Mouse (Mus musculus) G1E (cell line): ENCODE results near the gene Acadm. TPM values are rescaled to one million over a fixed set of nuclear protein-coding genes. Genes with fewer than 3 reads are reported as not detected.

Experiments used
- ATAC-seq: 2 replicates; pipeline ENCODE4 v1.8.0; 2016; ENCODE audit warnings: mild to moderate bottlenecking; ENCODE audit not compliant: insufficient number of reproducible peaks, poor library complexity, low FRiP score, severe bottlenecking; ENCODE audit errors: extremely low read depth
- DNase-seq: peaks from one replicate; pipeline ENCODE4 v3.0.0; 2012; ENCODE audit warnings: low spot score
- H3K27me3 ChIP-seq: 2 replicates; pipeline ENCODE4 v1.6.1; 2012; ENCODE audit warnings: mild to moderate bottlenecking, low read length, inconsistent platforms; ENCODE audit not compliant: insufficient read depth
- H3K36me3 ChIP-seq: replicated peaks from 2 replicates; pipeline ENCODE3; 2012; ENCODE audit warnings: mild to moderate bottlenecking, inconsistent platforms
- H3K4me1 ChIP-seq: 2 replicates; pipeline ENCODE4 v1.6.1; 2012; ENCODE audit warnings: low read depth, low read length, inconsistent platforms, mixed read lengths; ENCODE audit not compliant: insufficient read depth
- H3K4me3 ChIP-seq: 2 replicates; pipeline ENCODE4 v1.5.1; 2012; ENCODE audit warnings: low read depth, mild to moderate bottlenecking, inconsistent platforms, low read length, moderate library complexity, mixed read lengths
- H3K9me3 ChIP-seq: replicated peaks from 2 replicates; pipeline ENCODE4 v1.6.1; 2012; ENCODE audit warnings: inconsistent platforms
- CTCF ChIP-seq: IDR thresholded peaks from 2 replicates; pipeline ENCODE4 v1.5.1; 2012; ENCODE audit warnings: low read depth, low read length, inconsistent platforms, mixed read lengths
- GATA1 ChIP-seq: IDR thresholded peaks from 2 replicates; pipeline ENCODE4 v1.6.1; 2012; ENCODE audit warnings: borderline replicate concordance, low read length, inconsistent platforms, mixed read lengths
- GATA2 ChIP-seq: IDR thresholded peaks from 2 replicates; pipeline ENCODE4 v1.6.1; 2012; ENCODE audit warnings: low read depth, low read length, inconsistent platforms, borderline replicate concordance
- POLR2AphosphoS5 ChIP-seq: IDR thresholded peaks from 2 replicates; pipeline ENCODE4 v1.6.1; 2012; ENCODE audit warnings: low read depth, low read length, inconsistent platforms; ENCODE audit not compliant: insufficient replicate concordance
- TAL1 ChIP-seq: conservative IDR thresholded peaks from 2 replicates; pipeline ENCODE4 v1.6.1; 2012; ENCODE audit warnings: low read depth, low read length, inconsistent platforms, mixed read lengths
- polyA plus RNA-seq: library from polyadenylated mRNA; stranded (reverse); fragments of >175 nt; gene quantifications from 2 replicates; pipeline ENCODE4 v1.2.3, GENCODE M21; 2012
- total RNA-seq, 2 experiments: library from RNA; stranded (forward) in 1 of 2; stranded (reverse) in 1 of 2; fragments of 200-1000 nt in 1 of 2; fragments of >200 nt in 1 of 2; fragmentation: Nextera tagmentation in 1 of 2; gene quantifications; 2 replicates each; pipeline ENCODE4 v1.2.3; 2014 to 2017

Gene Acadm
- total and polyA plus RNA-seq, 3 experiments = 8.3 to 260 (median 89.9) TPM

- ATAC-seq (no peak), DNase-seq (no peak)
- H3K4me1 ChIP-seq = no peaks in the 10 kb centered on the region; the same call in 1 of the 2 replicates
- peaks cover 82% of the 10 kb centered on the region for H3K36me3 ChIP-seq
- no peaks in the 10 kb centered on the region for H3K27me3 ChIP-seq
- H3K9me3 ChIP-seq = no peaks in the 10 kb centered on the region
- H3K4me3 ChIP-seq = no peak overlapping the region
- TF ChIP-seq TAL1 (no peak), GATA2 (no peak), POLR2AphosphoS5 (no peak), CTCF (no peak), GATA1 (no peak)
Observed at GRCm38 (mm10) chr3:153929526-153929925, 14.9 kb downstream of the Acadm start.

- DNase-seq = no peak
- Histone ChIP-seq H3K36me3 (peaks cover 70% of the 10 kb centered on the region), H3K9me3 (no peaks in the 10 kb centered on the region), H3K27me3 (no peaks in the 10 kb centered on the region), H3K4me3 (no peak overlapping the region), H3K4me1 (no peaks in the 10 kb centered on the region)
- ATAC-seq = no peak
- TF ChIP-seq GATA2 (no peak), TAL1 (no peak), CTCF (no peak), POLR2AphosphoS5 (no peak), GATA1 (no peak)
Observed at GRCm38 (mm10) chr3:153926333-153926732, 18.1 kb downstream of the Acadm start.

GRCm38 (mm10) chr3:153921147-153921910 lies 23.1 kb downstream of the Acadm start:
- DNase-seq (no peak), ATAC-seq (no peak)
- no peak overlapping the region for H3K4me3 ChIP-seq
- H3K9me3 ChIP-seq = no peaks in the 10 kb centered on the region
- H3K4me1 ChIP-seq = no peaks in the 10 kb centered on the region
- no peak for TF ChIP-seq CTCF
- TF ChIP-seq GATA1 = no peak
- no peak for TF ChIP-seq GATA2
- no peak for TF ChIP-seq TAL1
- no peak for TF ChIP-seq POLR2AphosphoS5
- H3K27me3 ChIP-seq = no peaks in the 10 kb centered on the region
- H3K36me3 ChIP-seq = peaks cover 41% of the 10 kb centered on the region

- no peak for DNase-seq
- no peak for ATAC-seq
Observed at GRCm38 (mm10) chr3:153917200-153917599, 27.2 kb downstream of the Acadm start.

GRCm38 (mm10) chr3:153913510-153914243 lies 30.8 kb downstream of the Acadm start:
- ATAC-seq (peak; percentile 37), DNase-seq (no peak)
- Histone ChIP-seq H3K9me3 (no peaks in the 10 kb centered on the region), H3K36me3 (peaks cover 29% of the 10 kb centered on the region), H3K4me1 (peaks cover 28% of the 10 kb centered on the region), H3K27me3 (no peaks in the 10 kb centered on the region), H3K4me3 (peak overlapping the region; percentile 97; the same call in 1 of the 2 replicates)
- TF ChIP-seq GATA2 (no peak), TAL1 (0 out of 2 replicates have a peak, but pooled peaks have one; percentile 12), CTCF (no peak), POLR2AphosphoS5 (no peak), GATA1 (no peak)

More at GRCm38 (mm10) chr3:153917200-153917599, 27.2 kb downstream of the Acadm start:
- no peak for TF ChIP-seq GATA2
- TF ChIP-seq TAL1 = no peak
- no peak for TF ChIP-seq GATA1
- no peak for TF ChIP-seq CTCF
- TF ChIP-seq POLR2AphosphoS5 = no peak
- H3K9me3 ChIP-seq = no peaks in the 10 kb centered on the region
- no peaks in the 10 kb centered on the region for H3K27me3 ChIP-seq
- H3K36me3 ChIP-seq = peaks cover 17% of the 10 kb centered on the region
- peaks cover 16% of the 10 kb centered on the region for H3K4me1 ChIP-seq
- H3K4me3 ChIP-seq = no peak overlapping the region

- Histone ChIP-seq H3K4me1 (peaks cover 37% of the 10 kb centered on the region), H3K36me3 (peaks cover 38% of the 10 kb centered on the region), H3K9me3 (no peaks in the 10 kb centered on the region), H3K4me3 (peak within 1 kb of the TSS; percentile 97), H3K27me3 (no peaks in the 10 kb centered on the region)
- ATAC-seq (peak; percentile 77), DNase-seq (peak; percentile 75)
- TF ChIP-seq GATA1 (no peak), CTCF (no peak), GATA2 (no peak), TAL1 (no peak), POLR2AphosphoS5 (no peak)
Observed at GRCm38 (mm10) chr3:153912546-153913509, 31.6 kb downstream of the Acadm start, which contains the start of gene Rabggtb. TSS of gene Rabggtb (minus strand) at chr3:153913009.
